Mouse (Mus musculus): ENCODE results near the gene Prss23. TPM values are rescaled to one million over a fixed set of nuclear protein-coding genes. Genes with fewer than 3 reads are reported as not detected.

The Prss23 gene
- polyA plus RNA-seq, 1 experiment from 2014 or later, result 21.3 TPM

Other genes with a start within 250 kb of the Prss23 start
- gene Tmem135, start 123.0 kb downstream of the Prss23 start, polyA plus RNA-seq (2016; fragmentation: Nextera tagmentation; extraction: Ambion mirVana), result 19.2 and 26.4 TPM in 2 replicates
- gene Fzd4, start 122.8 kb downstream of the Prss23 start, polyA plus RNA-seq (2016; fragmentation: Nextera tagmentation; extraction: Ambion mirVana), result 2.4 and 3.3 TPM in 2 replicates
- gene Me3, start 105.2 kb upstream of the Prss23 start, polyA plus RNA-seq (2016; fragmentation: Nextera tagmentation; extraction: Ambion mirVana), result 0.97 and 1.2 TPM in 2 replicates

Data from forebrain, embryonic 12.5 days (tissue).